Mouse (Mus musculus) neutrophil, adult 5-6 weeks (primary cell): ENCODE results near the gene Nhsl2. TPM values are rescaled to one million over a fixed set of nuclear protein-coding genes. Genes with fewer than 3 reads are reported as not detected.
A peak's percentile ranks its signal among the peaks of the same experiment; 100 is the strongest.
"Not testable (repeated sequence)": the region's sequence is repeated elsewhere in the genome, so short reads cannot be mapped to it uniquely, and the experiment has no call there.

ENCODE experiments used
- ATAC-seq: fragments of 151-379, 151-347 bp; 2 replicates; pipeline ENCODE4 v1.8.0; 2017; ENCODE audit warnings: mild to moderate bottlenecking, moderate TSS enrichment; ENCODE audit not compliant: insufficient number of reproducible peaks, poor library complexity, low FRiP score, severe bottlenecking; ENCODE audit errors: extremely low read depth
- total RNA-seq: library from RNA; stranded (forward); fragments of 200-1000 nt; gene quantifications from 2 replicates; pipeline ENCODE4 v1.2.3, GENCODE M21; 2017

Gene Nhsl2
- total RNA-seq, 1 experiment from 2014 or later, result 16.6 TPM

- ATAC-seq, result no peak
Measured at GRCm38 (mm10) chrX:102068811-102069540, 219.8 kb downstream of the Nhsl2 start.

GRCm38 (mm10) chrX:102070591-102071471 lies 221.6 kb downstream of the Nhsl2 start, which contains the start of gene Rtl5:
Gene Rtl5 (minus strand): TSS chrX:102071304.
- peak; percentile 42; the same call in 1 of the 2 replicates for ATAC-seq

GRCm38 (mm10) chrX:102071517-102071916 lies 222.3 kb downstream of the Nhsl2 start:
- ATAC-seq, result no peak

GRCm38 (mm10) chrX:102073605-102074325 lies 224.6 kb downstream of the Nhsl2 start:
- no peak for ATAC-seq

GRCm38 (mm10) chrX:102074435-102074834 lies 225.2 kb downstream of the Nhsl2 start:
- no peak for ATAC-seq

GRCm38 (mm10) chrX:102075158-102075557 lies 226.0 kb downstream of the Nhsl2 start:
- ATAC-seq, result no peak

GRCm38 (mm10) chrX:102076886-102077765 lies 227.9 kb downstream of the Nhsl2 start:
- ATAC-seq, result no peak

GRCm38 (mm10) chrX:102081076-102081475 lies 231.9 kb downstream of the Nhsl2 start:
- ATAC-seq, result no peak

GRCm38 (mm10) chrX:102081573-102082279 lies 232.5 kb downstream of the Nhsl2 start:
- no peak for ATAC-seq

- no peak for ATAC-seq
Measured at GRCm38 (mm10) chrX:102082340-102082739, 233.2 kb downstream of the Nhsl2 start.

- no peak for ATAC-seq
Measured at GRCm38 (mm10) chrX:102085798-102086443, 236.7 kb downstream of the Nhsl2 start.

GRCm38 (mm10) chrX:102090605-102091004 lies 241.4 kb downstream of the Nhsl2 start:
- no peak for ATAC-seq

GRCm38 (mm10) chrX:102094381-102094904 lies 245.3 kb downstream of the Nhsl2 start:
- no peak for ATAC-seq

GRCm38 (mm10) chrX:102101886-102102285 lies 252.7 kb downstream of the Nhsl2 start:
- ATAC-seq, result no peak

GRCm38 (mm10) chrX:102103830-102104229 lies 254.6 kb downstream of the Nhsl2 start:
- not testable (repeated sequence) for ATAC-seq

GRCm38 (mm10) chrX:102109349-102109748 lies 260.2 kb downstream of the Nhsl2 start:
- not testable (repeated sequence) for ATAC-seq

GRCm38 (mm10) chrX:102115676-102116075 lies 266.5 kb downstream of the Nhsl2 start:
- no peak for ATAC-seq
